Mouse (Mus musculus) ES-E14 (cell line): ENCODE measurements at regions not wholly inside any gene's neighbourhood (a gene's known extent, or its start where the extent isn't known, plus 50 kb on each side); places are given as distances from the start of the nearest gene placed in this dataset.
"Not testable (repeated sequence)": the region's sequence is repeated elsewhere in the genome, so short reads cannot be mapped to it uniquely, and the experiment has no call there.

ENCODE experiments used
- DNase-seq: peaks from one replicate; pipeline ENCODE4 v3.0.0-alpha.2; 2013; ENCODE audit warnings: low read depth, low spot score
- H3K27ac ChIP-seq: 2 replicates; pipeline ENCODE4 v1.5.1; 2012; ENCODE audit warnings: low read depth, mild to moderate bottlenecking, low read length, moderate library complexity, mixed read lengths; ENCODE audit not compliant: poor library complexity, insufficient read depth, severe bottlenecking
- H3K36me3 ChIP-seq: 2 replicates; pipeline ENCODE4 v1.6.1; 2012; ENCODE audit warnings: mild to moderate bottlenecking, low read length, moderate library complexity, mixed read lengths; ENCODE audit not compliant: control insufficient read depth, poor library complexity, insufficient read depth, severe bottlenecking
- H3K4me1 ChIP-seq, 2 experiments: fragments of 150-350 bp in 1 of 2; sonication (generic) in 1 of 2; 2 replicates each; pipeline ENCODE4 v1.6.1; 2012; ENCODE audit warnings: low read length in 2 of 2, mild to moderate bottlenecking in 1 of 2, mixed read lengths in 1 of 2; ENCODE audit not compliant: control insufficient read depth in 2 of 2, insufficient read depth in 2 of 2, poor library complexity in 1 of 2
- H3K4me3 ChIP-seq, 2 experiments: fragments of 150-350 bp in 1 of 2; sonication (generic) in 1 of 2; 2 replicates each; pipeline ENCODE4 v1.5.1; 2012; ENCODE audit warnings: low read length in 2 of 2, low read depth in 1 of 2, mild to moderate bottlenecking in 1 of 2, mixed read lengths in 1 of 2; ENCODE audit not compliant: insufficient read depth in 1 of 2, poor library complexity in 1 of 2, severe bottlenecking in 1 of 2
- H3K9ac ChIP-seq: 2 replicates; pipeline ENCODE4 v1.6.1; 2012; ENCODE audit warnings: low read depth, mild to moderate bottlenecking, low read length, mixed read lengths; ENCODE audit not compliant: poor library complexity, insufficient read depth, severe bottlenecking
- H3K9me3 ChIP-seq: fragments of 150-350 bp; sonication (generic); 2 replicates; pipeline ENCODE4 v1.6.1; 2012; ENCODE audit warnings: low read depth, mild to moderate bottlenecking, low read length; ENCODE audit not compliant: control insufficient read depth, insufficient read depth
- CHD2 ChIP-seq: IDR thresholded peaks from 2 replicates; pipeline ENCODE4 v1.6.1; 2014; ENCODE audit warnings: mild to moderate bottlenecking, low read depth, low read length, inconsistent platforms
- HCFC1 ChIP-seq: IDR thresholded peaks from 2 replicates; pipeline ENCODE4 v1.6.1; 2012; ENCODE audit warnings: low read length, inconsistent platforms, borderline replicate concordance; ENCODE audit not compliant: insufficient read depth
- MAFK ChIP-seq: IDR thresholded peaks from 2 replicates; pipeline ENCODE4 v1.6.1; 2014; ENCODE audit warnings: mild to moderate bottlenecking, low read depth, low read length, inconsistent platforms; ENCODE audit not compliant: insufficient read depth
- ZC3H11A ChIP-seq: IDR thresholded peaks from 2 replicates; pipeline ENCODE4 v1.6.1; 2012; ENCODE audit warnings: low read depth, mild to moderate bottlenecking, inconsistent platforms, low read length, borderline replicate concordance
- ZNF384 ChIP-seq: IDR thresholded peaks from 2 replicates; pipeline ENCODE4 v1.6.1; 2012; ENCODE audit warnings: low read depth, low read length, inconsistent platforms
- in situ Hi-C, 2 experiments: fragments of 600-800 bp; cut with MboI; formaldehyde crosslinking; loops; one replicate each; pipeline ENCODE4 v1.15.1; 2025; ENCODE audit warnings: low sequenced_read_pairs in 2 of 2, inconsistent platforms in 1 of 2; ENCODE audit not compliant: unreplicated experiment in 2 of 2

DNA sequence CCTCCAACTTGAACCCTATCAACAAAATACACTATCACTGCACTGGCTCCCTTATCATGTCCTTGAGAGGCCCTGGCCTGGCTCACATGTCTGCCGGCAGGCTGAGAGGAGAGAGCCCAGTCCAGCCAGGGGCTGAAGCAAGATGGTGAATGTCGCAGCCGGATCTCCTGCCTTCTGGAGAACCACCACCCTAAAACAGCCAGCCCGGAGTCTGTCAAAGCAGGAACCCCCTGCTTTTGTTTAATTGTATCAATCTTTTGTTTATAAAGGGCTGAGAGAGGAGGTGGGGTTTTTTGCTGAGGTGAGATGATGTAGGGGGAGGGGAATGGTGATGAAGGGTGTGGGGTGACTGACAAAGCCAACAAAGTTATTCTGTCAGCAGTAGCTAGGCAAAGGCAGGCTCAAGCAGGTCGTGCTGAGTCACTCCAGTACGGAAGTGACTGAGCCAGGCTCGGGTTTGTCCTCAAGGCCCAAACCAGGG is 269.2 kb downstream of the Gxylt1 start:
- peaks cover 9 to 11% of the 10 kb centered on the region in 2 experiments; a peak in 3 of 4 replicates for H3K4me1 ChIP-seq
- H3K36me3 ChIP-seq, result no peaks in the 10 kb centered on the region
- H3K27ac ChIP-seq, result peak overlapping the region; percentile 91
- TF ChIP-seq ZNF384, result no peak
- no peak for TF ChIP-seq HCFC1
- peak; percentile 99 for TF ChIP-seq MAFK
- no peak for TF ChIP-seq ZC3H11A
- peak; percentile 64; the same call in 1 of the 2 replicates for TF ChIP-seq CHD2
- peak; percentile 70 for DNase-seq
- H3K9me3 ChIP-seq, result no peaks in the 10 kb centered on the region
- in situ Hi-C loops, result no loop called here
- H3K9ac ChIP-seq, result peak overlapping the region; percentile 65
- H3K4me3 ChIP-seq, result peak overlapping the region; percentile 17 to 31

DNA sequence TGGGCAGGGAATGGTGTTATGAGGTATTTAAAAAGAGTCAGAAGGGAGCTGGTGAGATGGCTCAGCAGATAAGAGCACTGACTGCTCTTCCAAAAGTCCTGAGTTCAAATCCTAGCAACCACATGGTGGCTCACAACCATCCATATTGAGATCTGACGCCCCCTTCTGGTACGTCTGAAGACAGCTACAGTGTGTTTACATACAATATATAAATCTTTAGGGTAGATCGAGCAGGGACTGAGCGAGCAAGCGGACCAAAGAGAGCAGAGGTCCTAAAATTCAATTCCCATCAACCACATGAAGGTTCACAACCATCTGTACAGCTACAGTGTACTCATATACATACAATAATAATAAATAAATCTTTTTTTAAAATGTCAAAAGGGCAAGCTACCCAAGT is 269.8 kb downstream of the Gxylt1 start:
- H3K4me1 ChIP-seq, result peaks cover 9 to 11% of the 10 kb centered on the region in 2 experiments; a peak in 3 of 4 replicates
- H3K9me3 ChIP-seq, DNase-seq, in situ Hi-C loops, H3K36me3 ChIP-seq, H3K9ac ChIP-seq: not testable (repeated sequence)
- H3K27ac ChIP-seq, result peak overlapping the region; percentile 91; the same call in 1 of the 2 replicates
- H3K4me3 ChIP-seq, result peak overlapping the region in 1 of 2 experiments; percentile 31; a peak in 3 of 4 replicates

DNA sequence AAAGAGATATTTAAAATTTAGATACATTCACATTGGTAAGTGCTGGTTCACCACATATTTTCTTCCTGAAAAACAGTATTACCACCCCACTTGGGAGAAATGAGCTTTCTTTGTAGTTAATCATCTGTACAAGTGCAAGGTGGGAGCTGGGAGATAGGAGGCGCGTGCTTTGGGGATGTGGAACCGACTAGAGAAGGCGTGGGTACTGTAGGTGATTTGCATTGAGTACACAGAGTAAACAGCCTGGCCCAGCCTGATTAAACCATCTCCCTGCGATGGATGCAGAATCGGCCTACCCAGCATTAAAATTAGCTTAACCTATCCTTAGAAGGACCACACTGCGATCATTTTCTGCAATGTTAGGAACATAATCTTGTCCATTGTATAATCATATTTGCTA is 270.4 kb downstream of the Gxylt1 start:
- no peaks in the 10 kb centered on the region for H3K36me3 ChIP-seq
- H3K9ac ChIP-seq, result no peak overlapping the region

GRCm38 (mm10) chr15:93003233-93003632 is 271.7 kb downstream of the Gxylt1 start:
- in situ Hi-C loops, result no loop called here
- TF ChIP-seq MAFK, result no peak
- TF ChIP-seq ZNF384, result no peak
- no peak for TF ChIP-seq HCFC1
- no peak for TF ChIP-seq CHD2
- TF ChIP-seq ZC3H11A, result no peak
- peak; percentile 40 for DNase-seq
- Histone ChIP-seq H3K9me3 (no peaks in the 10 kb centered on the region), H3K27ac (no peak overlapping the region), H3K36me3 (no peaks in the 10 kb centered on the region), H3K9ac (peak overlapping the region; percentile 40; the same call in 1 of the 2 replicates), H3K4me1 (peaks cover 7 to 11% of the 10 kb centered on the region in 2 experiments; a peak in 3 of 4 replicates), H3K4me3 (peak overlapping the region in 1 of 2 experiments; percentile 6; a peak in 1 of 4 replicates)

More for the DNA sequence above, 270.4 kb downstream of the Gxylt1 start:
- Histone ChIP-seq H3K4me1 (peaks cover 7 to 11% of the 10 kb centered on the region in 2 experiments; a peak in 3 of 4 replicates), H3K9me3 (no peaks in the 10 kb centered on the region), H3K27ac (no peak overlapping the region), H3K4me3 (no peak overlapping the region)
- DNase-seq, result no peak
- TF ChIP-seq ZNF384, result no peak
- no peak for TF ChIP-seq MAFK
- no peak for TF ChIP-seq CHD2
- no peak for TF ChIP-seq ZC3H11A
- no peak for TF ChIP-seq HCFC1
- in situ Hi-C loops, result no loop called here

DNA sequence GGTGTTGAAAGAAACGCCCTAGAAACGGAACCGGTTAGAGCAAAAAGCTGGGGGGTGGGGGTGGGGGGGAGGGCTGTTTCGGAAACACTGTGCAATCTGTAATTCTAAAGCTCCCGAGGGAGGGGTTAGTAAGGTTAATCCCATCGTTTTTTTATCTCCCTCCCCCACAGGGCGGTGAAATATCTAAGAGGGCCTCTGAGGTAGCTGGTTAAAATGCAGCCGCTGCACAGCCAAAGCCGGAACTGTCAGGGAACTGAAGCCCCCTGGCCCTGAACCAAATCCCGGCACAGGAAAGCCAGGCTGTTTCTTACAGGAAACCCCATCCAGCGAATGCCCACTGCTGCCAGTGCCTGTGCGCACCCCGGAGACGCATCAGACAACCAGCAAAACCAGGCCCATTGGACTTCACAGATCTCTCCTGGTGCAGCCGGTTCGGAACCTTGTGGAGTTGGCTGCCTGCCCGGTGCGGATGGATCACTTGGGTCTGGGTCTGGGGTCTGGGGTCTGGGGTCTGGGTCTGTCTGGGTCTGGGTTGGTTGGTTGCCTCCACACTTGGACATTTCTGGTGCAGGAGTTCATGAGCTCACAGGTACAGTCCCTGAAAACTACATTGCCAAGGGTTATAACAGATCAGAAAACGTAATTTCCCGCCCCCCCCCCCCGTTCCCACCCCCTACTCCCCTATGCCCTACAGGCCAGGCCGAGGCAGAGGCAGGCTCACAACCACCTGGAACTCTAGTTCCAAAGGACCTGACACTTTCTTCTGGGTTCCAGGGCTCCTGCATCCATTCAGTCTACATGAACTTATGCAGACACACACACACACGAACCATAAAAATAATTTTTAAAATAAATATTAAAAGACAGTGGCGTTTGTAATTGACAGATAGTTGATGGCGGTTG is 272.7 kb downstream of the Gxylt1 start:
- Histone ChIP-seq H3K4me3 (peak overlapping the region; percentile 61 to 91), H3K27ac (peak overlapping the region; percentile 91), H3K36me3 (no peaks in the 10 kb centered on the region), H3K9ac (peak overlapping the region; percentile 91), H3K4me1 (peaks cover 7 to 11% of the 10 kb centered on the region in 2 experiments; a peak in 3 of 4 replicates), H3K9me3 (no peaks in the 10 kb centered on the region)
- no peak for DNase-seq
- in situ Hi-C loops, result no loop called here
- TF ChIP-seq HCFC1, result no peak
- no peak for TF ChIP-seq ZC3H11A
- no peak for TF ChIP-seq CHD2
- TF ChIP-seq MAFK, result no peak
- no peak for TF ChIP-seq ZNF384
